Mouse (Mus musculus) forebrain, embryonic 12.5 days (tissue): ENCODE measurements at regions not wholly inside any gene's neighbourhood (a gene's known extent, or its start where the extent isn't known, plus 50 kb on each side); places are given as distances from the start of the nearest gene placed in this dataset.
A peak's percentile ranks its signal among the peaks of the same experiment; 100 is the strongest.
"Not testable (repeated sequence)": the region's sequence is repeated elsewhere in the genome, so short reads cannot be mapped to it uniquely, and the experiment has no call there.

ENCODE experiments used
- ATAC-seq: fragments of 200-750 bp; cut with Nextera tagmentation; 2 replicates; pipeline ENCODE4 v1.8.0; 2017; ENCODE audit warnings: moderate TSS enrichment; ENCODE audit not compliant: low FRiP score
- H3K27ac ChIP-seq: fragments of 300-500 bp; sonication (generic); 2 replicates; pipeline ENCODE4 v1.5.1; 2016; ENCODE audit warnings: mild to moderate bottlenecking
- H3K27me3 ChIP-seq: fragments of 300-500 bp; sonication (generic); 2 replicates; pipeline ENCODE4 v1.6.1; 2016; ENCODE audit warnings: mild to moderate bottlenecking
- H3K36me3 ChIP-seq: fragments of 300-500 bp; sonication (generic); replicated peaks from 2 replicates; pipeline ENCODE4 v1.6.1; 2016; ENCODE audit warnings: mild to moderate bottlenecking
- H3K4me1 ChIP-seq: fragments of 300-500 bp; sonication (generic); 2 replicates; pipeline ENCODE4 v1.6.1; 2016
- H3K4me2 ChIP-seq: fragments of 300-500 bp; sonication (generic); 2 replicates; pipeline ENCODE4 v1.6.1; 2016; ENCODE audit warnings: mild to moderate bottlenecking, moderate library complexity
- H3K4me3 ChIP-seq: fragments of 300-500 bp; sonication (generic); replicated peaks from 2 replicates; pipeline ENCODE4 v1.5.1; 2016; ENCODE audit warnings: mild to moderate bottlenecking
- H3K9ac ChIP-seq: fragments of 300-500 bp; sonication (generic); 2 replicates; pipeline ENCODE4 v1.6.1; 2016; ENCODE audit warnings: mild to moderate bottlenecking
- H3K9me3 ChIP-seq: fragments of 300-500 bp; sonication (generic); 2 replicates; pipeline ENCODE4 v1.6.1; 2016
- WGBS: fragments of 180-500 bp; shearing (Covaris S2); methylation state at CpG from one replicate; pipeline ENCODE4 v1.1.7; 2016; 5-methylcytosine and 5-hydroxymethylcytosine counted together

DNA sequence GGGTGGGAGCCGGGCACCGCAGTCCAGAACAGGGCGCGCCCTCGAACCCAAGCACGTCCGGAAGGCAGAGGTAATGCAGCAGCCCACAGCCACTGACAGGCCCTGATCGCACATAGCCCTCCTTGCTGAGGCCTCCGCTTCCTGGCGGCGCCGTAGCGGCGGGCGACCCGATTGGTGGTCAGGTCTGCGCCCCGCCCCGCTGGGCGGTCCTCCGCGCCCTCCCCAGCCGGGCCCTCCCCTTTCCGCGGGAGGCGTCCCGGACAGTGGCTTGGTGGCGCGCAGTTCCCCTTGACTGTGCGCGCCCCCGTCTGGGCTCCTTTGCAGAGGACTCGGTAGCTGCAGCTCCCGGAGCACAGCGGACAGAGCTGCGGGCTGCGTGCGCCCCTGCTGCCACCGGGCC lies 375.5 kb upstream of the Asap2 start:
- ATAC-seq, H3K27ac ChIP-seq, H3K4me1 ChIP-seq, H3K27me3 ChIP-seq, H3K36me3 ChIP-seq, H3K9me3 ChIP-seq, H3K9ac ChIP-seq: not testable (repeated sequence)
- Histone ChIP-seq H3K4me3 (peak overlapping the region; percentile 41), H3K4me2 (peak overlapping the region; percentile 13; the same call in 1 of the 2 replicates)
- WGBS, result 0% methylated on average over 23 of the region's 39 CpGs
